Mouse (Mus musculus) E14TG2a.4 (cell line): ENCODE measurements around the gene Cdkn2b.
A peak's percentile ranks its signal among the peaks of the same experiment; 100 is the strongest.

ENCODE experiments used
- H3K27me3 ChIP-seq: 2 replicates; pipeline ENCODE4 v1.6.1; 2014; ENCODE audit warnings: low read length, control low read depth; ENCODE audit not compliant: insufficient read depth
- H3K36me3 ChIP-seq: 2 replicates; pipeline ENCODE4 v1.6.1; 2014; ENCODE audit warnings: low read length, control low read depth; ENCODE audit not compliant: insufficient read depth
- H3K4me1 ChIP-seq: replicated peaks from 2 replicates; pipeline ENCODE4 v1.6.1; 2014; ENCODE audit warnings: low read depth, low read length, control low read depth
- H3K4me3 ChIP-seq: replicated peaks from 2 replicates; pipeline ENCODE4 v1.5.1; 2014; ENCODE audit warnings: mild to moderate bottlenecking, low read length
- H3K9me3 ChIP-seq: 2 replicates; pipeline ENCODE4 v1.6.1; 2014; ENCODE audit warnings: low read length, control low read depth
- CTCF ChIP-seq: conservative IDR thresholded peaks from 2 replicates; pipeline ENCODE4 v1.5.1; 2014; ENCODE audit warnings: low read length
- NANOG ChIP-seq: IDR thresholded peaks from 2 replicates; pipeline ENCODE4 v1.6.1; 2014; ENCODE audit warnings: borderline replicate concordance, low read length, mixed read lengths
- POU5F1 ChIP-seq: IDR thresholded peaks from 2 replicates; pipeline ENCODE4 v1.6.1; 2014; ENCODE audit warnings: low read length, borderline replicate concordance

The Cdkn2b gene

GRCm38 (mm10) chr4:89273585-89273984 is 37.3 kb downstream of the Cdkn2b start:
- Histone ChIP-seq H3K36me3 (no peaks in the 10 kb centered on the region), H3K4me1 (peaks cover 44% of the 10 kb centered on the region), H3K4me3 (peak overlapping the region; percentile 50), H3K9me3 (no peaks in the 10 kb centered on the region), H3K27me3 (peaks cover 75% of the 10 kb centered on the region)
- TF ChIP-seq POU5F1, result no peak
- TF ChIP-seq NANOG, result no peak
- no peak for TF ChIP-seq CTCF

- H3K9me3 ChIP-seq, result no peaks in the 10 kb centered on the region
- peaks cover 43% of the 10 kb centered on the region for H3K4me1 ChIP-seq
- peak overlapping the region; percentile 50 for H3K4me3 ChIP-seq
- no peak for TF ChIP-seq NANOG
- TF ChIP-seq POU5F1, result no peak
- TF ChIP-seq CTCF, result no peak
- H3K36me3 ChIP-seq, result no peaks in the 10 kb centered on the region
- H3K27me3 ChIP-seq, result peaks cover 71% of the 10 kb centered on the region
Observed at GRCm38 (mm10) chr4:89272961-89273540, 37.8 kb downstream of the Cdkn2b start.

- no peaks in the 10 kb centered on the region for H3K36me3 ChIP-seq
- H3K27me3 ChIP-seq, result peaks cover 66% of the 10 kb centered on the region
- no peak overlapping the region for H3K4me3 ChIP-seq
- H3K9me3 ChIP-seq, result no peaks in the 10 kb centered on the region
- H3K4me1 ChIP-seq, result peaks cover 42% of the 10 kb centered on the region
- TF ChIP-seq CTCF, result no peak
- TF ChIP-seq NANOG, result no peak
- no peak for TF ChIP-seq POU5F1
Observed at GRCm38 (mm10) chr4:89272101-89272718, 38.6 kb downstream of the Cdkn2b start.

GRCm38 (mm10) chr4:89257768-89258167 is 53.1 kb downstream of the Cdkn2b start:
- no peaks in the 10 kb centered on the region for H3K36me3 ChIP-seq
- no peak overlapping the region for H3K4me3 ChIP-seq
- TF ChIP-seq POU5F1, result no peak
- TF ChIP-seq NANOG, result no peak
- no peak for TF ChIP-seq CTCF
- H3K27me3 ChIP-seq, result peaks cover 27% of the 10 kb centered on the region
- H3K9me3 ChIP-seq, result no peaks in the 10 kb centered on the region
- peaks cover 9% of the 10 kb centered on the region for H3K4me1 ChIP-seq
